Mouse (Mus musculus): ENCODE results near the gene Tnfrsf11a.

DNA sequence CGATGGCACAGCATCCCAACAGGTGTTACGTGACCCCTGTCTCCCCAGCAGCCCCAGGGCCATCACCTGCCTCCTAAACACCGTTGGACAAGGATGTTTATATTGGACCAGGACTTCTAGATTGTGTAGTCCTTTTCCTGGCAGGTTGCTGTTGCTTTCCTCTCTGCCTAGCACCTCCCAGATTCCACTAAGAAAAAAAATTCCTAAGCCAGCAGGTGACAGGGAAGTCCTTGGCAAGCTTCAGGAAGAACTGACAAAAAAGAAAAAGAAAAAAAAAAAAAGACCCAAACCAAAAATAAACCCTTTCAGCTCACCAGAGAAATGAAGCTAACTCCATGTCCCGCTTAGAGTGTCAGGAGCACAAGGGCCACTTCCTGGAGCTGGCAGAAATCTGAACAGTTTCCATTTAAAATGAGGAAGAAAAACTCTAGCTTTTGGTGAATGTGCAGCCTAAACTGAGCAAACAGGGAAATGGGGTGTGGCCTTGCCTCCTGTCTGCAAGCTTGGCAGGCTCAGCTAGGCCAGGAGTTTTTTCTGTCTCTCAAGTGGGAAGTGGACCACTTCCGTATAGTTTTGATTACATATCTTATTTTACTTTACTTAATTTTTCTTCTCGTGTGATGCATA, 6.3 kb downstream of the Tnfrsf11a start:
- no peak for TF ChIP-seq CTCF (IDR thresholded peaks at IDR 0.05; ENCODE audit: low read depth)
- no peak for TF ChIP-seq EP300 (optimal IDR thresholded peaks at IDR 0.05)

Data from stomach, postnatal 0 days (tissue).